Mouse (Mus musculus) megakaryocyte-erythroid progenitor cell, adult 5-6 weeks (primary cell): ENCODE measurements around the gene Zfp418. TPM values are rescaled to one million over a fixed set of nuclear protein-coding genes. Genes with fewer than 3 reads are reported as not detected.
"Not testable (repeated sequence)": the region's sequence is repeated elsewhere in the genome, so short reads cannot be mapped to it uniquely, and the experiment has no call there.

Experiments used
- ATAC-seq: replicated peaks from 2 replicates; pipeline ENCODE4 v1.8.0; 2016; ENCODE audit warnings: mild to moderate bottlenecking, inconsistent platforms; ENCODE audit not compliant: severe bottlenecking, poor library complexity, low FRiP score, low TSS enrichment
- total RNA-seq, 2 experiments: library from RNA; stranded (forward) in 1 of 2; stranded (reverse) in 1 of 2; fragments of 200-1000, 215-1000 nt in 1 of 2; fragments of >200 nt in 1 of 2; fragmentation: Nextera tagmentation in 1 of 2; gene quantifications; 2 replicates each; pipeline ENCODE4 v1.2.3; 2014 to 2017

Gene Zfp418
- total RNA-seq (2014; fragmentation: Nextera tagmentation) (1.6 and 6.9 TPM in 2 replicates), total RNA-seq (2017) (2.2 and 2.3 TPM in 2 replicates)

DNA sequence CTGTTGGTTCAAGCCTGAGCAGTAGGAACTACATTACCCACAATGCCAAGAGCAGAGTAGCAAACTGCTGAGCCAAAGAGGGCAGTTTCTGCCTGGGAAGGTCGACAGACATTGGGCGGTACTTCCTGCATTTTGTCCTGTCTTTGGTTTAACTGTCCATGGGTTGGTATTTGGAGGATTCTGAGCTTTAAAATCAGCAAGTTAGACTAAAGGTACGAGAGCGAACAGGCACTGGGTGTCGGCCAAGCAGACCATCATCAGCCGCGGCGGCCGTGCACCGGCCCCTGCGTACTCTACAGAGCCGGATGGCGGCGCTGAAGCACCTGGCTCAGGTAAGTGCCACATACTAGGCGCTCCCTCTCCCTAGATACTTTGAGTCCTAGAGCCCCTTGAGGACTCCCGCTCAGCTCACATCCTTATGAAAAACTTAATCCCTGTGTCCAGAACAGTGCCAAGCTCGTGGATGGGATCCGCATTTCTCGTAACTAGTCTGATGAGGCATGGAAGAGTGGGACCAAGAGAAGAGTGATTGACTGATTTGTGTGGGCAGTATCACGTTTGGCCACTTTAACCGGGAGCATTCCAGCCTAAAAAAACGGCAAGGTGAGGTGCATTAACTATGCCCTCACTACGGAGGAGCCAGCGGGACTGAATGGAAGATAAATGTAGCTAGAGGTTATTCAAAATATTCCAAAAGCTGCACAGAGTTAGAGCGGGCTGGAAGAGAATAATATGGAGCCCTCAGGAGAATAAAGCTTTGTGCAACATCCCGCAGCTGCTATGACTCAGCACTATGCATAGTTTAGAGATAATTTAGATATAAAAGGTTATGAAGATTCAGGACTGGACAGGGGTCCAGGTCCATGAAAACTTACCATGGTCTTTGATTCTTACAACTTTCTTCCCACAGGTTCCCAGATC is at the start of gene Zfp418:
Gene Zfp418, plus strand, starts transcription at position 104 of the 921 bp plus-strand sequence.
- ATAC-seq = peak; percentile 99

DNA sequence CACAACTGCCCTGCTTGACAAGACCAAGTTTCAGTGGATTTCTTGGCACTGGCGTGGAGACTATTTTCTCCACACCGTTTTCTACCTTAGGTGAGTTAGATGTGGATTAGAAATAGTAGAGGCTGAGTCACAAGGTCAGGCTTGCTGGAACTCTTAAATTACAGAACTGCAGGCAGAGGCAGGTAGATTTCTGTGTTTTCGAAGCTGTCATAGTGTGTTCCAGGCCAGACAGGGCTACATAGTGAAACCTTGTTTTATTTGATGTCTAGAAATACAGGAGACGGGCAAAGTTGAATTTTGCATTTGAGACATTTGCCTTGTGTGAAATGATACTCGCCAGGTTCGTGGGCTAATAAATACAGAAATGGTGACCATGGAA is 49.5 kb upstream of the Zfp418 start:
- ATAC-seq = no peak; the same call in 1 of the 2 replicates

DNA sequence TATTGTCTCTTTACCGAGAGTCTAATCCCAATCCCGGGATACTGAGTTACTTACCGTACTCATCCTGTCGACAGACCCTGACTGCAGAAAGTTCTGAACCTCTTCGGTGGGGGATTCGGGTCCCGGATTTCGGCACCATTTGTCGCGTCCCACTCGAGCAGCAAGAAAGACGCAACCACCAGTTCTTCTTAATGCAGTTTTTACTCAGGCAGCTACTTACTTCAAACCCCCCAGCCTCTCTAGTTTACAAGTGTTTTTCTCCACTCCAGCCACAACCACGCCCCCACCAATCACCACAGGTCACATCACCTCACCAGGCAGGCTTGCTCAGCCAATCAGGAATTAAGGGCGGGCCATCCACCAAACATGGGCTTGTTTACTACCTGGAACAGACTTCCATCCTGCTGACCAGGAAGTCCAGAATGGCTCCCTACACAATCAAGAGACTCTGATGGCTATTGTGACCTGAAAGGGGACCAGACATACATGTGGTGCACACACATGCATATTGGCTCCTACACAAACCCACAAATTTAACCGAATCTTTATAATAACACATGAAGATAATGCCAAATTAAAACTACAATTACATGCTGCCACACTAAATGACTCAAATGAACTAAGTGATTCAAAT is 40.5 kb upstream of the Zfp418 start:
- ATAC-seq = not testable (repeated sequence)

DNA sequence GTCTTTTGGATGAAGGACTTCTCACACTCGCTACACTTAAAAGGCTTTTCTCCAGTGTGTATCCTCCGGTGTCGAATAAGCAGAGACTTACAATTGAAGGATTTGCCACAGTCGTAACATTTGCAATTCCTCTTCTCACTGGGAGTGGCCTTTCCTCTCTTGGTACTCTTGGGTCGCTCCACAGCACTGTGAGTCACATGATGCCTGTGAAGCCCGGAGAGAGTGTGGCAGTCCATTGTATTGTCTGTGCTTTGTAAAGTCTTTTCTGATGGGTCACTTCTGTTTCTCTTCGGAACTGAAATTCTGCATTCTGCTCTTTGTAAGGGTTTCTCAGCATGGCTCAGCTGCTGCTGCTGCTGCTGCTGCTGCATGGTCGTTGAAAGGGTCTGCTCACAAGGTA is 38.4 kb upstream of the Zfp418 start:
- no peak for ATAC-seq

DNA sequence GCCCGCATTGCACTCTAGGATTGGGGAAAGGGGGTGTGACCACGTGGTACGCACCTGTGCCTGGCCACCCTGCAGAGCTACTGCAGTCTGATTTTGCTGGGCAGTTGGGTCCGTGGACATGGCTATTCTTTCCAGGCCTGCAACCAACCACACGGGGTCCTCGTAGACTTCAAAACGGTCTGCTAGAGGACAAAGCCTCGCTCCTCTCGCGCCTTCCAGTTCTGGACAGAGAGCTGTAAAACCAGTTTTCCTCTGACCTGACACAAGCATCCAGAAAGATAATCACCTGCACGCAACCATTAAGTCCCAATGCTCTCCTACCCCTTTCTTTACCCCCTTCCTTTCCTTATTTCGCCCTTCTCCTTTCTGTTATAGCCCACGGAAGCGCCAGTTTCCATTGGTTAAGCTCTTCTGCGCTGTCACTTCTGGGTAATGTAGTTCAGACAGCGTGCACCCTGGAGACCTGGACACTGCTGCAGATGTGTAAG is 34.7 kb upstream of the Zfp418 start, which contains the start of gene Zfp773:
Gene Zfp773, minus strand, starts transcription at position 377 of the 488 bp plus-strand sequence.
- ATAC-seq = peak; percentile 99

DNA sequence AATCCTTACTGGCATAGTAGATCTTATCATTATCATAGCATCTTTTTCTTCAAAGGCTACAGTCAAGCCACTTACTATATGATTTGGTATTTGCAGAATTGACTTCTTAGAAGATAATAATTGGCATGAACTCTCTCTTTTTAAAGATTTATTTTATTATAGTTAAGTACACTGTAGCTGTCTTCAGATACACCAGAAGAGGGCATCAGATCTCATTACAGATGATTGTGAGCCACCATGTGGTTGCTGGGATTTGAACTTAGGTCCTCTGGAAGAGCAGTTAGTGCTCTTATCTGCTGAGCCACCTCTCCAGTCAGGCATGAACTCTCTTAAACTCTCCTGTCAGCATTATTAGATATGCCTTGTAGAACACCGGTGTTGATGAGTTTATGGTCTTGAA is 26.9 kb upstream of the Zfp418 start:
- ATAC-seq = no peak

DNA sequence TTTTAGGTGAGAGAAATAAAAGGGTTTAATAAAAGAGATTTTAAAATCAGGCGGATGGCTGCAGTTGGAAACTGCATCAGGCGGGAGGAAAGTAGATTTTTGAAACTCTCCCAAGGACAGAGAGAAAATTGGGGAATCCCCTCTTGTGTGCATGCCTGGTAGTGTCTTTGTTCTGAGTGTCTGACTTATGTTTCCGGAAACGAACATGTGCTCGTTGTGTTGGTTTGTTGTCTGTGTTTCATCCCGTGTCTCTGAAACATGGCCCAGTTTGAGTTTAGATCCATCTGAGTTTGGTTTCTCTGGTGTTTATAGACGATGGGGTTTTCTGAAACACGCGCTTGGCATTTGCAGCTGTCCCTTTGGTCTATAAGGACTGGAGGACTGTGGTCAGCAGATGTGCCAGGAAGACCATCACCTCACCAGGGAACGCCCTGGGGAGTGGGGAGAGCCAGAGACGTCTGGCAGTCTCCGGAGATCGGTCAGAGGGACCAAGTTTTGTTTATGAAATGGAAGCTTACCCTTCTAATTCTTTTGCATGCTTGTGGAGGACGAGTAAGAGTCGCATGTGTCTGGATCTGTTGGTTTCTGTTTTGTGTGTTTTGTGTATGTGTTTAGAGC is 25.0 kb upstream of the Zfp418 start:
- no peak for ATAC-seq

DNA sequence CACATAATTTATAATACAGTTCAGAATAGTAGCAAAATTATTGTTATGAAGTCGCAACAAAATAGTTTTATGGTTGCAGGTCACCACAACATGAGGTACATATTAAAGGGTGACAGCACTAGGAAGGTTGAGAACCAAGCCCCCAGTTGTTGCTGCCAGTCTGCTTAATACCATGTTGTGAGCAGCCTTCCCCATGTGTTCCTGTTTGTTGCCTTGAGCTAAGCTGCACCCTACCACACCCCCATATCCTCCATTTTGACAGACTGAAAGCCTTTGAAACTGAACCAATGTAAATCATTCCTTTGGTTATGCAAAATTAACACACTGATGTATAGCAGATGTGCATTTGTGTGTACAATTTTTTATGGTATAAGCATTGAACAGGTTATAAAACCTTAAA is 14.8 kb downstream of the Zfp418 start:
- no peak for ATAC-seq

DNA sequence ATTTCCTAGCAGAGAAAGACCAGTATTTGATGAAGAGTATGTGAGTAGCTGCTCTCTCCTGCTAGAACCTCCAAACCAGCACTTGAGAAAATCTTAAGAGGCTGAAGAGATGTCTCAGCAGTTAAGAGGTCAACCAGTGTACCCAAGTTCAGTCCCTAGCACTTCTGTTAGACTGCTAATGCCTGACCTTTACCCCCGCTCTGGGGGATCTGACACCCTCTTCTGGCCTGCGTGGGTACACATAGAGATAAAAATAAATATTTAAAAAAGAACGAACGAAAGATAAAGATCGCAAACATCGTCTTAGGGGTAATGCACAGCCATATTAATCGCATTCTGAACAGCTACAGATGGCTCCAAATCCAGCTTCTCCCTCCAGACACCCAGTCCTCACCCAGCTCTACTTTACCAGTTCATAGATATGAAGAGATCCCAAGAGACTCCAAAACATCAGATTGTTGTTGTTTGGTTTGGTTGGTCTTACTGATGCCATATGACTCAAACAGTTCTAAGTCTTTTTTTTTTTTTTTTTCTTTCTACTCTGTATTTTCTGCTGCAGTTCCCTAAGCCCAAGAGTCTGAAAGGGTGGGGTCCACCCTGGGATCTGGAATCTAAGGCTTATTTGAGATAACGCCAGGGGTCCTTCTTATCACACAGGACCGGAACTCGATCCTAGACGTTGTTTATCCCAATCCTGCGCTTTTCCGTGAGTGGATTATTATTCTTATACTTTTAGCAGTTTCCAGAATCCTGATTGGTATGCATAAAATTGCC is 16.5 kb downstream of the Zfp418 start:
- peak; percentile 50 for ATAC-seq

DNA sequence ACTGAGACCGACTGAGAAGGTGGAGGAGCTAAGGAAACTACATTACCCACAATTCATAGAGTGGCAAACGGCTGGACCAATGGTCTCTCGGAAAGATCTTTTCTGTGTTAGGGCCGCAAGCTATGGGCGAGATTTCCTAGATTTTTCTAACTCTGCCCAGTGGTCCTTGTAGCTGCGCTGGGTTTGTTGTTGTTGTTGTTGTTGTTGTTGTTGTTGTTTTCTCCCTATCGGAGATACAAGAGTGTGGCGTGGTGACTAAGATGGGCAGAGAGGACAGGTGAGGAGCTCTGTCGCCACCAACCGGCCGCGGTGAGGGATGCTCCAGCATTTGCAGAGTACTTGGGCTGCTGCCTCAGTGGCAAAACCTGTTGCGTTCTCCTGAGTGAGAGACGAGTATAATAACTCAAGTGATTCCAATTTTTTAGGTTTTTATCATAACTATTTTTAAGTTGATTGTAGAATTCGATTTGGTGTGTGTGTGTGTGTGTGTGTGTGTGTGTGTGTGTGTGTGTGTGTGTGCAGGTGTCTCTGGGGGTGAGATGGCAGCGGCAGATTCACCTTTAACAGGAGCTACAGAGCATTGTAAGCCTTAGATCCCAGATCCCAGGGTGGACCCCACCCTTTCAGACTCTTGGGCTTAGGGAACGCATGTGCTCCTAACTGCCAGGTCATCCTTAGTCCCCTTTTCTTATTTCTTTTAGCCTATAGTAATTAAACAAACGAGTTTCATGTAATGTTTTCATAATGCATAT is 17.2 kb downstream of the Zfp418 start:
- ATAC-seq = peak; percentile 100

DNA sequence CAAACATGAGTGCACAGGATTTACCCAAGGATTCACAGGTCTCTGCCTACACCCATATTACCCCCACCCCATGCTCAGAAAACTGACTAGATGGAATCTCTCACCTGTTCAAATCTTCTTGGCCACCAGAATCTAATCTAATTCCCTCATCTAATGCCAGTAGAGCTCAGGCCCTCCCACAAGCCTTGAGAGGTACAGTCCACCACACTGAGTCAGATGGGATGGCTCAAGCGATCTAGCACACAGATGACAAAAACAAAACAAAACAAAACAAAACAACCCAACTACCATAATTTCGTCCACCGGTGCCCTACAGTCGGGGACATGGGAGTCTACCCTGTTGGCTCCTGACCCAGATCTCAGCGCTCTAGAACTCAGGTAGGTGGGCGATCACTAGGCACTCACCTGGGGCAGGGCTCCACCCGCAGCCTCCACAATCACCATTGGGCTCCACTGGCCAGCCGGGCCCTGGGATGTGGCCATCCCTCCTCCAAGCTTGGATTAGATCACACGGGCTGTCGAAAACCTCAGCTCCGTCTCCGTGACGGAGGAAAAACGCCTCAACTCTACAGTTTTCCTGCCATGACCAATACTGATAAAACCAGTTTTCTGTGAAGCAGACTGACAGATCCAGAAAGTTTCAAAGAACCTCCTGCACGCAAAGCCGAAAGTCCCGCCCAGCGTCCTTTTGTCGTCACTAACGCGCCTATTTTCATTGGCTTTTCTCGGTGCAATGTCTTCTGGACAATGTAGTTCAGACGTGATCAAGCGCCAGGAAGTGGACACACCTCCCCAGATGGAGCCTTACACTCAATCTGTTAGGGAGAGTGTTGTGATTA is 38.4 kb downstream of the Zfp418 start, which contains the start of gene Zfp772:
Gene Zfp772, minus strand, starts transcription at position 686 of the 839 bp plus-strand sequence.
- not testable (repeated sequence) for ATAC-seq

Other genes starting within 250 kb of the Zfp418 start
- not detected in 2 replicates for gene Aurkc, start 176.0 kb upstream of the Zfp418 start, total RNA-seq (2014; fragmentation: Nextera tagmentation)
- gene Aurkc, start 176.0 kb upstream of the Zfp418 start, total RNA-seq (2017) = not detected in 2 replicates
- 12.0 and 13.7 TPM in 2 replicates for gene Zfp954, start 49.8 kb upstream of the Zfp418 start, total RNA-seq (2014; fragmentation: Nextera tagmentation)
- gene Zfp954, start 49.8 kb upstream of the Zfp418 start, total RNA-seq (2017) = 4.4 and 13.8 TPM in 2 replicates
- gene Zfp773, start 34.6 kb upstream of the Zfp418 start, total RNA-seq (2014; fragmentation: Nextera tagmentation) = 1.0 TPM in 2 replicates
- gene Zfp773, start 34.6 kb upstream of the Zfp418 start, total RNA-seq (2017) = 1.5 and 4.3 TPM in 2 replicates
- gene Zfp772, start 38.7 kb downstream of the Zfp418 start, total RNA-seq (2014; fragmentation: Nextera tagmentation) = 1.1 and 1.7 TPM in 2 replicates
- gene Zfp772, start 38.7 kb downstream of the Zfp418 start, total RNA-seq (2017) = 3.0 and 3.5 TPM in 2 replicates
- 0.46 TPM in 1 of 2 replicates, not detected in the other for gene Vmn2r29, start 76.0 kb downstream of the Zfp418 start, total RNA-seq (2014; fragmentation: Nextera tagmentation)
- gene Vmn2r29, start 76.0 kb downstream of the Zfp418 start, total RNA-seq (2017) = not detected in 2 replicates
- 0.48 and 3.8 TPM in 2 replicates for gene Gm45844, start 107.0 kb downstream of the Zfp418 start, total RNA-seq (2014; fragmentation: Nextera tagmentation)
- gene Gm45844, start 107.0 kb downstream of the Zfp418 start, total RNA-seq (2017) = 4.4 TPM in 1 of 2 replicates, not detected in the other
- 26.5 and 28.8 TPM in 2 replicates for gene Clcn4, start 129.5 kb downstream of the Zfp418 start, total RNA-seq (2014; fragmentation: Nextera tagmentation)
- 26.7 and 32.5 TPM in 2 replicates for gene Clcn4, start 129.5 kb downstream of the Zfp418 start, total RNA-seq (2017)
- gene Vmn2r30, start 166.3 kb downstream of the Zfp418 start, total RNA-seq (2014; fragmentation: Nextera tagmentation) = 0.04 TPM in 1 of 2 replicates, not detected in the other
- not detected in 2 replicates for gene Vmn2r30, start 166.3 kb downstream of the Zfp418 start, total RNA-seq (2017)
- not detected in 2 replicates for gene Gm45783, start 203.2 kb downstream of the Zfp418 start, total RNA-seq (2014; fragmentation: Nextera tagmentation)
- not detected in 2 replicates for gene Gm45783, start 203.2 kb downstream of the Zfp418 start, total RNA-seq (2017)
- gene Vmn2r31, start 228.4 kb downstream of the Zfp418 start, total RNA-seq (2014; fragmentation: Nextera tagmentation) = not detected in 2 replicates
- not detected in 2 replicates for gene Vmn2r31, start 228.4 kb downstream of the Zfp418 start, total RNA-seq (2017)